Mouse (Mus musculus) heart, postnatal 14 days (tissue): ENCODE measurements around the gene Gtpbp4. TPM values are rescaled to one million over a fixed set of nuclear protein-coding genes. Genes with fewer than 3 reads are reported as not detected.
"Not testable (repeated sequence)": the region's sequence is repeated elsewhere in the genome, so short reads cannot be mapped to it uniquely, and the experiment has no call there.

Source experiments
- DNase-seq, 2 experiments: peaks; one replicate each; pipeline ENCODE4 v3.0.0; 2021 to 2022
- intact Hi-C: fragments of 180-260 bp; cut with DNase I; formaldehyde crosslinking; loops from one replicate; pipeline ENCODE4 v1.15.1; 2025
- long read RNA-seq, 2 experiments: library from polyadenylated mRNA; stranded (forward); transcript quantifications; one replicate each; pipeline ENCODE4 v2.0.0; 2021
- total RNA-seq, 2 experiments: library from RNA; stranded (reverse); gene quantifications; 2 replicates each; pipeline ENCODE4 v1.2.3; 2021

Gtpbp4 gene
- 10 to 100 TPM; 31.7 to 33.9 TPM for total RNA-seq
- long read RNA-seq, experiment 1, full-length matches to known transcripts: 48 of 49 reads
- long read RNA-seq, experiment 1, partial matches to known transcripts: 1 of 49 reads
- long read RNA-seq, experiment 1, other reads (novel, unspliced or antisense): 0 of 49 reads
- long read RNA-seq, experiment 2, full-length matches to known transcripts: 45 of 49 reads
- long read RNA-seq, experiment 2, partial matches to known transcripts: 3 of 49 reads
- long read RNA-seq, experiment 2, other reads (novel, unspliced or antisense): 1 of 49 reads

DNA sequence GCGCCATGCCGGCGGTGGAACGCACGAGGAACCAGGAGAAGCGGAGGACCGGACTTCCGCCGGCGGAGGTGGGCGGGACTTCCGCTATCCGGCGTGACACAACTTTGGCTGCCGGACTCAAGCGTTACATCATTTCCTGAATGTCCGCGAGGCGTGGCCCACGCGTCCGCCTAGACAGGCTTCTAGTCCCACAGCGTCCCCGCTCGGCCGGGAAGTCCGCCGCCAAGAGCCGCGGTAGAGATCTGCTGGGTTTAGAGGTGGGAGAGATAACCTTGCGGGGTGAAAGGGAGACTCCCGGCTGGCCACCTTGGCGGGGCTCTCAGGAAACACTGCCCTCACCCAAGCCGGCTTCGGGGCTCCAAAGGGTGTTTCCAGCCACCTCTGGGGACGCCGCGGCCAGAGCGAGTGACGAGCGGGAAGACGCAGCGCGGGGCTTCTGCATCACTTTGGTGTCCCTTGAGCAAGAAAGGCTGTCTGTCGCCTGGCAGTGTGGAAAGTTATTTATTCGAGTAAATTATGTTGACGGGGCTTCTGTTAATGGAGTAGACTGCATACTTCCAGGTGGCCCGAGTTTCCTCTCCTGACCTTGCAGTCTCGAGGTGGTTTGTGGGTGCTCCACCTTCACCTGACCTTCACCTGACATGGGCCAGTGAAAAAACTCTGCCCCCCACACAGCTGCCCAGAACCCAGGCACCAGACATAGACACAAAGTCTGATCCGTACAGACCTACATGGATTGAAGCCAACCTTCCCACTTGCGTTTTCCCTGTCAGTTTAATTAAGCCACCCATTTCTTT lies at the start of gene Gtpbp4:
TSS of gene Gtpbp4 (minus strand) at position 94 of the 797 bp plus-strand sequence.
- DNase-seq: peak; percentile 96 to 97
- intact Hi-C loops: loop anchor here (5.0 to 10.0 kb wide), 2 partner anchors 96 to 111 kb away; partner anchors contain the start of genes Idi1 and Larp4b

- DNase-seq: no peak
- intact Hi-C loops: no loop called here
Observed at GRCm38 (mm10) chr13:9044731-9045130, 48.8 kb upstream of the Gtpbp4 start.

DNA sequence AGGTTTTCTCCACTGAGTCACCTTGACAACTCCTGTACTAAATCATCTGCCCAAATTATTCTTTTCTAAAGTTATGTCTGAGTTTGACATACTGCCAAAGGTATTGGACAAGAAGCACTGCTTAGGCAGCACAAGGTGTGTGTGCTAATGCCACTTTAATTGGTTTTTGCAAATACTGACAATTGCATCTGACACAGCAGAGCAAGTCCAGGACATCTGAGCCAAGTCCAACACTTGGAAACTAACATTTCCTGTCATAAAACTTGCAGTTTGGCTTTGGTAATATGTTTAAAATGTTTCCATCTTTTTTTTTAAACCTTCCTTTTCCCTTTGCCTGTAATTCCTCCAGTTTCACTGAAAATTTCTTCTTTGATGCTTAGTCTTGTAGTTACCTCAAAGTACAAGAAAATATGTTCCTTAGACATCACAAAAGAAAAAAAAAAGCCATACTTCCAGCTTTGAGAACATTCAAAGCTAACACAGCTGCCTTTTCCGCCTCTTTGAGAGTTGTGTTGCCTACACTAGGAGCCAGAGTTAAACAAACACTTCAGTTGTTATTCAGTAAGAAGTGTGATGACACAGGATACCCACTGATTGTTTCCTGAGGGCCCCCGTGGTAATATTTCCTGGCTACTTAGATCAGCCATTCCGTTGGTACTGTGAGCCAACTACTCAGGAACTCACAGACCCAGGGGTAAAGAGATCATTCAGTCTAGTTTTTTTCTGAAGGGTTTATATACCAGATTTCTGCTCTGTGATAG lies 47.6 kb upstream of the Gtpbp4 start:
- intact Hi-C loops: no loop called here
- DNase-seq: no peak

- intact Hi-C loops: no loop called here
- DNase-seq: no peak
Observed at GRCm38 (mm10) chr13:9040626-9041025, 44.7 kb upstream of the Gtpbp4 start.

GRCm38 (mm10) chr13:9031996-9032661 lies 36.2 kb upstream of the Gtpbp4 start:
- intact Hi-C loops: no loop called here
- DNase-seq: no peak

DNA sequence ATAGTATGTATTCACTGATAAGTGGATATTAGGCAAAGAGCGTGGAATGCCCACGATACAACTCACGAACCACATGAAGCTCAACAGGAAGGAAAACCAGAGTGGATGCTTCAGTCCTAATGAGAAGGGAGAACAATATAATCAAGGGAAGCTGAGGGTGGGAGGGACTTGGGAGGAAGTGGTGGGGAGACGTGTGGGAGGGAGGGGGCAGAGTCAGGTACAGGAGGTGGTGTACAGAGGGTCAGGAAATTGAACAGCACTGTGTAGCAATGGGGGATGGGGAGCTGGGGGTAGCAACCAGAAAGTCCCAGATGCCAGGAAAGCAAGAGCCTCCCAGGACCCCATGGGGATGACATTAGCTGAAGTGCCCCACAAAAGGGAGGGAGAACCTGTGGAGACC lies 34.5 kb upstream of the Gtpbp4 start:
- intact Hi-C loops: no loop called here
- DNase-seq: no peak

DNA sequence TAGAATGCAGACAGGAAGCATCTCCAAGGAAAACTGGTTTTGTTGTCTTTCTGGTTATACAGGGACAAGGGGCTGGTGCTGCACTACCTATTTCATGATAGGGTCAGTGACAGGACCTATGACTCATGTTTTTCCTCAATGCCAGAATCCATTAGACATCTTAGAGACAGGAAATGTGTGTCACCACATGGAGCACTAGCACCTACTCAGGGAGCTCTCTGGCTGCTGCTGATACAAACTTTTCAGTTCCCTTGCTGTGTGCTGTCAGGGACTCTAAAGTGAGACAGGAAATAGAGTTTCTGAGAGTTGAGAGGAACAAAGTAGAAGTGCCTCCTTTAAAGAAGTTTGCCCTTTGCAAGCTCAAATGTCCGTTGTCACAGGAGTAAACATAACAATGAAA lies 31.4 kb upstream of the Gtpbp4 start:
- intact Hi-C loops: no loop called here
- DNase-seq: no peak

- no peak for DNase-seq
- intact Hi-C loops: no loop called here
Observed at GRCm38 (mm10) chr13:9022623-9023022, 26.7 kb upstream of the Gtpbp4 start.

GRCm38 (mm10) chr13:9021556-9021955 lies 25.7 kb upstream of the Gtpbp4 start:
- intact Hi-C loops: no loop called here
- no peak for DNase-seq

DNA sequence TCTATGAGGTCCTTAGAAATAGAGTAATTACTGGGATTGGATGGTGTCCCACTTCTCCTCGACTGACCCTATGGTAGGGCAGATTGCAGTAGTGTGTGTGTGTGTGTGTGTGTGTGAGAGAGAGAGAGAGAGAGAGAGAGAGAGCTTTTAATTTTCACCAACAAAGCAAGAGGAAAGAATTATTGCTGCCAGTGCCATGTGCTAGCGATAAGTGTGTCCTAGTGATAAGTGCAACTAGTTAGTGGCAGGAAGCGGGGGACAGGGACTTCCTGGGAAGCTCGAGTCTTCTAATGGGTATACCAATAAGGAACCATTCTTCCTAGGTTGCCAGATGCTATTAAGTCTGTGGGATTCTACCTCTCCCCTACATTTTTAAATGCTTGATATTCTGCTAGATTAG lies 23.8 kb upstream of the Gtpbp4 start:
- no peak for DNase-seq
- intact Hi-C loops: no loop called here

DNA sequence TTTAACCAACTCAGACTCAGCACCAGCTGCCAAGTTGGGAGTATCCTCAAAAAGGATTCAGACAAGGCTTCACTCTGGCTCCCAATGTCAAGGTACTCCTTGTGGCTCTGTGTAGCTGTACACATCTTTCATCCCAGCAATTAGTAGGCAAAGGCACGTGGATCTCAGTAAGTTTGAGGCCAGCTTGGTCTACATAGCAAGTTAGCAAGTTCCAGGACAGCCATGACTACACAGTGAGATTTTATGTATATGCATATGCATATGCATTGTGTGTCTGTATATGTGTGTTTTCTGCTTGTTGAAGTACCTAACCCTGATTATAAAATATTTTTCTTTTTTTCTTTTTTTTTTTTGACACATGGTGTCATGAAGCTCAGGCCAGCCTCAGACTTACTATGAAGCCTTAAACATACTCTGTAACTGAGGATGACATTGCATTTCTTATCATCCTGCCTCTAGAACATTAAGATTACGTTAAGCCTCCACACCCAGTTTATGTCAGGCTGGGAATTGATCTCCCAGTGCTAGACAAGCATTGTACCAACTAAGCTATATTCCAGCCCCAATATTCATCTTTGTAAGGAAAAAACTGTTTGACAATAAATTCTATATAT lies 23.2 kb upstream of the Gtpbp4 start:
- DNase-seq: no peak
- intact Hi-C loops: no loop called here

DNA sequence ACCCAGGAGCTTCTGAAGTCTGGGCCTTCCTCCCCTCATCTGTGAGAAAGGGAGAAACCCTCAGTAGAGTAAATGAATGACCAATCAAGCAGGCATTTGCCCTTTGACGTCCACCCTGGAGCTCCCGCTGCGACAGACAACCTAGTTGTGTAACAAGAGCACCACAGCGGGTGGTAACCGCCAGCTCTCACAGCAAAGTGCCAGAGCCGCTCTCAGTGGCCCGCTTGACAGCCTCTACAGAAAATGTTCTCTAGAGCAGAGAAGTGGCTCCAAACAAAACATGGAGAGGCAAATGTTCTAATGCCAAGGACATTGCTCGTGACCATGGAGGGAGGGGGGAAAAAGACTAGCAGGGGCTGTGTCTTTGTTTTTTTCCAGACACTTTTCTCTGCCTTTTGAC lies 21.3 kb upstream of the Gtpbp4 start:
- intact Hi-C loops: no loop called here
- no peak for DNase-seq

GRCm38 (mm10) chr13:9014431-9014830 lies 18.5 kb upstream of the Gtpbp4 start:
- no peak for DNase-seq
- intact Hi-C loops: no loop called here

DNA sequence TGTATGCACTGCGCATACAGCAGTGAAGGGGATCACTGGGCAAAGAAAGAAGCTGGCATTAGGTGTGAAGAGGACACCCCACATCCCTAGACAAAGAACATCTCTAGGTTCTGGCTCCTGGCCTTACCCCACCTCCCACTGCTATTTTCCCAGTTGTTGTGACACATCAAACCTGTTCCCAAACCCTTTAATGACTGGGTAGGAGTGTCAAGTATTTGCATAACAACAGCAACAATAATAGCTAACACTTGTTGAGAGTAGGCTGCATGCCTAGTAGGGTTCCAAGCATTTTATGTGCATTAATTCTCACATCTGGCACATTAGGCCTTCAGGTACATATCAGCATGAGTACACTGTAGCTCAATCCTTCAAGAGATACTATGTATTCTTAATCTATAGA lies 17.6 kb upstream of the Gtpbp4 start:
- no peak for DNase-seq
- intact Hi-C loops: no loop called here

DNA sequence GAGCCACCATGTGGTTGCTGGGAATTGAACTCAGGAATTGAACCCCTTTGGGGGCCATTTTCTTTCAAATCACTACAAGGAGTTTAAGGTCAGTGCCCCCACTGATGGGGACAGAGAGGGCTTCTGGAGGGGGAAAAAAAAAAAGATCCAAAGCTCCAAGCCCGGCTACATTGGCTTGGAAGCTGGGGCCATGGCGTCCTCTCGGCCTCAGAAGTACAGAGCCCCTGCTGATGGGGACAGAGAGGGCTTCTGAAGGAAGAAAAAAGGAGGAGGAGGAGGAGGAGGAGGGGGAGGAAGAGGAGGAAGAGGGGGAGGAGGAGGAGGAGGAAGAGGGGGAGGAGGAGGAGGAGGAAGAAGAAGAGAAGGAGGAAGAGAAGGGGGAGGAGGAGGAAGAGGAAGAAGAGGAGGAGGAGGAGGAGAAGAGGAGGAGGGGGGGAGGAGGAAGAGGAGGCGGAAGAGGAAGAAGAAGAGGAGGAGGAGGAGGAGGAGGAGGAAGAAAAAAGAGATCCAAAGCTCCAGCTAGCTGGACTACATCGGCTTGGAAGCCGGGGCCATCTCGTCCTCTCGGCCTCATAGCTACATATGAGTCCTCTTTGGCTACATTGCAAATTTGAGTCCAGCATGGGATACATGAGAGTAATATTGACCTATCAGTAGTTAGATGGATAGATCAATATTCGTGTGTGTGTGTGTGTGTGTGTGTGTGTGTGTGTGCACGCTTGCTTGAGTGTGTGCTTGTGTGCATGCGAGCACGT lies 15.9 kb upstream of the Gtpbp4 start:
- DNase-seq: peak; percentile 90 to 91
- intact Hi-C loops: no loop called here

GRCm38 (mm10) chr13:9003306-9003705 lies 7.4 kb upstream of the Gtpbp4 start:
- intact Hi-C loops: no loop called here
- DNase-seq: no peak

GRCm38 (mm10) chr13:8999464-8999863 lies 3.6 kb upstream of the Gtpbp4 start:
- DNase-seq: no peak
- intact Hi-C loops: loop anchor here (5.0 to 10.0 kb wide), 2 partner anchors 93 to 115 kb away; partner anchors contain the start of genes Idi1 and Larp4b

DNA sequence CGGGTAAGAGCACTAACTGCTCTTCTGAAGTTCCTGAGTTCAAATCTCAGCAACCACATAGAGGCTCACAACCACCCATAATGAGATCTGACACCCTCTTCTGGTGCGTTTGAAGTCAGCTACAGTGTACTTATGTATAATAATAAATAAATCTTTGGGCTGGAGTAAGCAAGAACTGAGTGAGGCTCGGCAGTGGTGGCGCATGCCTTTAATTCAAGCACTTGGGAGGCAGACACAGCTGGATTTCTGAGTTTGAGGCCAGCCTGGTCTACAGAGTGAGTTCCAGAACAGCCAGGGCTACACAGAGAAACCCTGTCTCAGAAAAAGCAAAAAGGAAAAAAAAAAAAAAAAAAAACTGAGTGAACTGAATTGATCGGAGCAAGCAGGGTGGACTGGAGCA lies 1.3 kb upstream of the Gtpbp4 start:
- intact Hi-C loops: loop anchor here (5.0 to 10.0 kb wide), 2 partner anchors 95 to 112 kb away; partner anchors contain the start of genes Idi1 and Larp4b
- not testable (repeated sequence) for DNase-seq
